Mouse (Mus musculus) midbrain, postnatal 0 days (tissue): ENCODE measurements around the gene Syt7. TPM values are rescaled to one million over a fixed set of nuclear protein-coding genes. Genes with fewer than 3 reads are reported as not detected.
A peak's percentile ranks its signal among the peaks of the same experiment; 100 is the strongest.

Source experiments
- ATAC-seq: fragments of 200-750 bp; cut with Nextera tagmentation; 2 replicates; pipeline ENCODE4 v1.8.0; 2017; ENCODE audit warnings: moderate number of reproducible peaks, mild to moderate bottlenecking, moderate TSS enrichment, moderate library complexity; ENCODE audit not compliant: low FRiP score
- DNase-seq: peaks from one replicate; pipeline ENCODE4 v3.0.0-alpha.2; 2015; ENCODE audit warnings: low spot score
- H3K27ac ChIP-seq: fragments of 300-500 bp; sonication (generic); 2 replicates; pipeline ENCODE4 v1.5.1; 2014; ENCODE audit warnings: low read depth, mild to moderate bottlenecking, low read length, mixed read lengths
- H3K27me3 ChIP-seq: fragments of 300-500 bp; sonication (generic); 2 replicates; pipeline ENCODE4 v1.6.1; 2014; ENCODE audit warnings: low read length, control low read depth, mixed read lengths; ENCODE audit not compliant: insufficient read depth
- H3K36me3 ChIP-seq: fragments of 300-500 bp; sonication (generic); 2 replicates; pipeline ENCODE4 v1.6.1; 2014; ENCODE audit warnings: low read length, control low read depth, mixed read lengths; ENCODE audit not compliant: insufficient read depth
- H3K4me1 ChIP-seq: fragments of 300-500 bp; sonication (generic); 2 replicates; pipeline ENCODE4 v1.6.1; 2014; ENCODE audit warnings: mild to moderate bottlenecking, control low read depth, antibody characterized with exemption, low read length, mixed read lengths; ENCODE audit not compliant: insufficient read depth
- H3K4me2 ChIP-seq: fragments of 300-500 bp; sonication (generic); 2 replicates; pipeline ENCODE4 v1.6.1; 2014; ENCODE audit warnings: low read depth, mild to moderate bottlenecking, low read length, mixed read lengths; ENCODE audit not compliant: poor library complexity, severe bottlenecking
- H3K4me3 ChIP-seq: fragments of 300-500 bp; sonication (generic); 2 replicates; pipeline ENCODE4 v1.5.1; 2014; ENCODE audit warnings: low read depth, mild to moderate bottlenecking, low read length, moderate library complexity
- H3K9ac ChIP-seq: fragments of 300-500 bp; sonication (generic); replicated peaks from 2 replicates; pipeline ENCODE4 v1.6.1; 2014; ENCODE audit warnings: mild to moderate bottlenecking, low read length, moderate library complexity, mixed read lengths; ENCODE audit not compliant: poor library complexity, severe bottlenecking
- H3K9me3 ChIP-seq: fragments of 300-500 bp; sonication (generic); 2 replicates; pipeline ENCODE4 v1.6.1; 2016; ENCODE audit warnings: low read length, control low read depth
- CTCF ChIP-seq: IDR thresholded peaks from 2 replicates; pipeline ENCODE4 v1.5.1; 2016; ENCODE audit warnings: antibody characterized with exemption, mild to moderate bottlenecking
- WGBS: fragments of 180-500 bp; shearing (Covaris S2); extraction: QIAGEN DNeasy Blood & Tissue Kit; methylation state at CpG from one replicate; pipeline ENCODE4 v1.1.7; 2014; 5-methylcytosine and 5-hydroxymethylcytosine counted together
- polyA plus RNA-seq: library from polyadenylated mRNA; unstranded; fragments of >200 nt; fragmentation: Nextera tagmentation; extraction: Ambion mirVana; gene quantifications from 2 replicates; pipeline ENCODE4 v1.2.1, GENCODE M21; 2015
- total RNA-seq: library from RNA; depleted of rRNA; stranded (reverse); fragments of >200 nt; gene quantifications from 2 replicates; pipeline ENCODE4 v1.2.3, GENCODE M21; 2014

Gene Syt7
- total and polyA plus RNA-seq, 2 experiments from 2014 or later = 19.0 to 140 TPM

- H3K4me3 ChIP-seq = peak overlapping the region; percentile 84
- H3K4me2 ChIP-seq = peak overlapping the region; percentile 80
- ATAC-seq (no peak), DNase-seq (no peak)
- peak overlapping the region; percentile 73; the same call in 1 of the 2 replicates for H3K27ac ChIP-seq
- H3K9ac ChIP-seq = peak overlapping the region; percentile 93
- H3K27me3 ChIP-seq = no peaks in the 10 kb centered on the region
- no peak for TF ChIP-seq CTCF
- 13% methylated on average over 11 of the region's 12 CpGs for WGBS
- peaks cover 26% of the 10 kb centered on the region for H3K4me1 ChIP-seq
- no peaks in the 10 kb centered on the region for H3K36me3 ChIP-seq
- no peaks in the 10 kb centered on the region for H3K9me3 ChIP-seq
These were observed 1.3 kb downstream of the Syt7 start for GRCm38 (mm10) chr19:10390099-10390680.

GRCm38 (mm10) chr19:10391028-10391427, 2.1 kb downstream of the Syt7 start:
- Histone ChIP-seq H3K4me3 (peak overlapping the region; percentile 84), H3K27me3 (no peaks in the 10 kb centered on the region), H3K4me2 (peak overlapping the region; percentile 80), H3K9ac (no peak overlapping the region), H3K27ac (no peak overlapping the region), H3K36me3 (no peaks in the 10 kb centered on the region), H3K4me1 (peaks cover 26% of the 10 kb centered on the region), H3K9me3 (no peaks in the 10 kb centered on the region)
- TF ChIP-seq CTCF = no peak
- WGBS = 78% methylated on average over 7 of the region's 7 CpGs
- ATAC-seq = no peak
- no peak for DNase-seq

- Histone ChIP-seq H3K9ac (no peak overlapping the region), H3K27me3 (no peaks in the 10 kb centered on the region), H3K4me1 (peaks cover 26% of the 10 kb centered on the region), H3K36me3 (no peaks in the 10 kb centered on the region), H3K27ac (no peak overlapping the region), H3K4me2 (no peak overlapping the region), H3K9me3 (no peaks in the 10 kb centered on the region), H3K4me3 (no peak overlapping the region)
- no peak for ATAC-seq
- WGBS = 34% methylated on average over 3 of the region's 3 CpGs
- no peak for DNase-seq
- peak; percentile 68 for TF ChIP-seq CTCF
These were observed 3.1 kb downstream of the Syt7 start for GRCm38 (mm10) chr19:10391995-10392394.

- ATAC-seq = no peak
- Histone ChIP-seq H3K27ac (no peak overlapping the region), H3K4me2 (peak overlapping the region; percentile 39), H3K4me3 (no peak overlapping the region), H3K9ac (no peak overlapping the region), H3K4me1 (peaks cover 26% of the 10 kb centered on the region), H3K36me3 (no peaks in the 10 kb centered on the region), H3K9me3 (no peaks in the 10 kb centered on the region), H3K27me3 (no peaks in the 10 kb centered on the region)
- 82% methylated on average over 6 of the region's 6 CpGs for whole genome bisulfite sequencing
- TF ChIP-seq CTCF = no peak
- DNase-seq = no peak
These were observed 4.6 kb downstream of the Syt7 start for GRCm38 (mm10) chr19:10393471-10393870.

GRCm38 (mm10) chr19:10393874-10394500, 5.1 kb downstream of the Syt7 start:
- no peaks in the 10 kb centered on the region for H3K9me3 ChIP-seq
- no peak overlapping the region for H3K27ac ChIP-seq
- peak overlapping the region; percentile 39 for H3K4me2 ChIP-seq
- no peak overlapping the region for H3K9ac ChIP-seq
- H3K4me3 ChIP-seq = no peak overlapping the region
- ATAC-seq = no peak
- 59% methylated on average over 15 of the region's 15 CpGs for WGBS
- no peak for TF ChIP-seq CTCF
- H3K4me1 ChIP-seq = peaks cover 26% of the 10 kb centered on the region
- no peaks in the 10 kb centered on the region for H3K36me3 ChIP-seq
- DNase-seq = no peak
- no peaks in the 10 kb centered on the region for H3K27me3 ChIP-seq

- Histone ChIP-seq H3K27me3 (no peaks in the 10 kb centered on the region), H3K36me3 (no peaks in the 10 kb centered on the region; the same call in 1 of the 2 replicates), H3K4me3 (no peak overlapping the region), H3K27ac (0 out of 2 replicates have a peak overlapping the region, but pooled peaks have one; percentile 14), H3K4me1 (peaks cover 26% of the 10 kb centered on the region), H3K9me3 (no peaks in the 10 kb centered on the region), H3K9ac (peak overlapping the region; percentile 36), H3K4me2 (peak overlapping the region; percentile 3; the same call in 1 of the 2 replicates)
- peak; percentile 60 for TF ChIP-seq CTCF
- DNase-seq (peak; percentile 79), ATAC-seq (peak; percentile 38; the same call in 1 of the 2 replicates)
- WGBS = 17% methylated on average over 8 of the region's 8 CpGs
These were observed 6.3 kb downstream of the Syt7 start for GRCm38 (mm10) chr19:10395174-10395573.
